16 mouse cellular contexts compared by ENCODE assay signal in genomic region chr2:59600980-59601379, GRCm38 (mm10). TPM values are rescaled to one million over a fixed set of nuclear protein-coding genes. Genes with fewer than 3 reads are reported as not detected.
A peak's percentile ranks its signal among the peaks of the same experiment; 100 is the strongest.
DNase-seq lines count a peak whose midpoint lies in the region; ATAC-seq lines count a peak whose summit lies in the region.
"Had no signal": no experiment of that assay in that cellular context is flagged by ENCODE, and none has a peak within 500 bp of the region (broad histone marks: within the 10 kb centered on the region; RNA-seq: fewer than 3 reads in every experiment).

No protein-coding gene starts in this region.

- peaks cover 56% of the 10 kb centered on the region for H3K4me1 ChIP-seq in limb, embryonic 10.5 days
- 0 out of 2 replicates have a peak, but pooled peaks cover 2% of the 10 kb centered on the region for H3K4me1 ChIP-seq in midbrain, embryonic 16.5 days (ENCODE audit: control insufficient read depth, insufficient read depth, low read length)

- no peaks in the 10 kb centered on the region for H3K9me3 ChIP-seq in limb, embryonic 10.5 days (replicated peaks)
- H3K9me3 ChIP-seq in midbrain, embryonic 16.5 days (replicated peaks; ENCODE audit: control insufficient read depth, low read length, poor library complexity, severe bottlenecking): no peaks in the 10 kb centered on the region
- H3K9me3 ChIP-seq: embryonic facial prominence, embryonic 15.5 days; heart, embryonic 10.5 days; hindbrain, embryonic 13.5 days had no signal

- H3K36me3 ChIP-seq in limb, embryonic 10.5 days: no peaks in the 10 kb centered on the region
- no peaks in the 10 kb centered on the region for H3K36me3 ChIP-seq in midbrain, embryonic 16.5 days (ENCODE audit: control insufficient read depth, insufficient read depth, low read length)
- H3K36me3 ChIP-seq: embryonic facial prominence, embryonic 15.5 days; heart, embryonic 10.5 days; hindbrain, embryonic 13.5 days had no signal

- no peak overlapping the region for H3K4me2 ChIP-seq in midbrain, embryonic 16.5 days (ENCODE audit: low read length)
- H3K4me2 ChIP-seq: hindbrain, embryonic 13.5 days had no signal

- H3K4me3 ChIP-seq in limb, embryonic 10.5 days: peak overlapping the region; percentile 35; the same call in 1 of the 2 replicates
- no peak overlapping the region for H3K4me3 ChIP-seq in midbrain, embryonic 16.5 days (ENCODE audit: low read depth, low read length)
- H3K4me3 ChIP-seq: embryonic facial prominence, embryonic 15.5 days; heart, embryonic 10.5 days; hindbrain, embryonic 13.5 days had no signal

- 79% methylated on average over 2 of the region's 2 CpGs for WGBS in limb, embryonic 10.5 days
- WGBS in midbrain, embryonic 16.5 days: 85% methylated on average over 2 of the region's 2 CpGs

- ATAC-seq in cerebellum, adult (ENCODE audit: insufficient number of reproducible peaks, low FRiP score, low TSS enrichment): peak; percentile 93
- ATAC-seq in midbrain, embryonic 16.5 days: no peak

- DNase-seq in cerebellum, postnatal 4 days (ENCODE audit: low spot score in 2 of 2): no peak
- DNase-seq in layer of hippocampus, adult 9-11 months: peak; percentile 21
- no peak for DNase-seq in layer of hippocampus, postnatal 10 days (ENCODE audit: low spot score in 2 of 2)
- peak; percentile 95 for DNase-seq in cerebellum, adult 9-11 months
- no peak for DNase-seq in limb, embryonic 10.5 days (ENCODE audit: low spot score)
- no peak for DNase-seq in gastrocnemius, postnatal 25 days
- DNase-seq: adrenal gland, adult 2 months; kidney, adult 18-20 months; thymus, adult 2 months had no signal

- H3K27ac ChIP-seq in limb, embryonic 10.5 days: peak overlapping the region; percentile 91
- H3K27ac ChIP-seq in midbrain, embryonic 16.5 days (ENCODE audit: low read length): no peak overlapping the region
- H3K27ac ChIP-seq: heart, embryonic 10.5 days; hindbrain, embryonic 13.5 days; liver, embryonic 14.5 days; macrophage had no signal

- no peaks in the 10 kb centered on the region for H3K27me3 ChIP-seq in limb, embryonic 10.5 days (ENCODE audit: low read depth, poor library complexity, severe bottlenecking)
- no peaks in the 10 kb centered on the region for H3K27me3 ChIP-seq in midbrain, embryonic 16.5 days (ENCODE audit: control insufficient read depth, insufficient read depth, low read depth, low read length)
- H3K27me3 ChIP-seq: embryonic facial prominence, embryonic 15.5 days; hindbrain, embryonic 13.5 days had no signal

- H3K9ac ChIP-seq in midbrain, embryonic 16.5 days (ENCODE audit: low read depth, low read length): no peak overlapping the region
- H3K9ac ChIP-seq: embryonic facial prominence, embryonic 15.5 days; hindbrain, embryonic 13.5 days; liver, embryonic 14.5 days had no signal

RNA-seq across cellular contexts. Expression of gene Tanc1, which starts 10.9 kb away (rescaled TPM):
- total RNA-seq in layer of hippocampus, postnatal 10 days (2021): 10 to 100 TPM; 20.9 to 32.2 TPM
- polyA plus RNA-seq in limb, embryonic 10.5 days (2016; fragmentation: Nextera tagmentation; extraction: Ambion mirVana): 65.4 and 85.4 TPM in 2 replicates
- total RNA-seq in gastrocnemius, postnatal 25 days (2021): 1 to 10 TPM; 6.2 to 7.9 TPM
- polyA plus RNA-seq in midbrain, embryonic 16.5 days (2015; fragmentation: Nextera tagmentation; extraction: Ambion mirVana): 4.2 and 4.5 TPM in 2 replicates

Comparison
In these comparisons a context has a peak if more than half of its experiments do, and no peak if none do; other contexts are left out.
1. DNase-seq: peak in layer of hippocampus, adult 9-11 months (single experiment) and cerebellum, adult 9-11 months (single experiment); none in cerebellum, postnatal 4 days (0 of 2), layer of hippocampus, postnatal 10 days (0 of 2), limb, embryonic 10.5 days (single experiment) and gastrocnemius, postnatal 25 days (single experiment).